Mouse (Mus musculus): ENCODE measurements around the gene Fam3b. TPM values are rescaled to one million over a fixed set of nuclear protein-coding genes. Genes with fewer than 3 reads are reported as not detected.
A peak's percentile ranks its signal among the peaks of the same experiment; 100 is the strongest.

Gene Fam3b
- polyA plus RNA-seq, 1 experiment from 2014 or later, result 2.5 TPM

- Histone ChIP-seq H3K4me1 (no peaks in the 10 kb centered on the region), H3K27me3 (replicated peaks) (no peaks in the 10 kb centered on the region), H3K9me3 (no peaks in the 10 kb centered on the region), H3K4me2 (no peak overlapping the region), H3K36me3 (no peaks in the 10 kb centered on the region), H3K9ac (no peak overlapping the region), H3K4me3 (replicated peaks) (no peak overlapping the region), H3K27ac (no peak overlapping the region)
- no peak for ATAC-seq (ENCODE audit: insufficient read depth, low FRiP score, low read depth)
- 89% methylated on average over 12 of the region's 12 CpGs for WGBS
Measured at GRCm38 (mm10) chr16:97512347-97512751, 2.3 kb downstream of the Fam3b start.

GRCm38 (mm10) chr16:97511495-97511894 is 3.1 kb downstream of the Fam3b start:
- H3K4me2 ChIP-seq, result no peak overlapping the region
- no peak overlapping the region; the same call in 1 of the 2 replicates for H3K27ac ChIP-seq
- no peaks in the 10 kb centered on the region for H3K4me1 ChIP-seq
- no peak overlapping the region for H3K9ac ChIP-seq
- H3K4me3 ChIP-seq (replicated peaks), result no peak overlapping the region
- no peaks in the 10 kb centered on the region for H3K27me3 ChIP-seq (replicated peaks)
- no peaks in the 10 kb centered on the region for H3K36me3 ChIP-seq
- H3K9me3 ChIP-seq, result no peaks in the 10 kb centered on the region
- ATAC-seq (ENCODE audit: insufficient read depth, low FRiP score, low read depth), result no peak

- Histone ChIP-seq H3K4me2 (no peak overlapping the region), H3K4me1 (no peaks in the 10 kb centered on the region), H3K36me3 (no peaks in the 10 kb centered on the region), H3K4me3 (replicated peaks) (no peak overlapping the region), H3K27me3 (replicated peaks) (no peaks in the 10 kb centered on the region), H3K9ac (no peak overlapping the region), H3K9me3 (no peaks in the 10 kb centered on the region), H3K27ac (no peak overlapping the region)
- ATAC-seq (ENCODE audit: insufficient read depth, low FRiP score, low read depth), result no peak
- 33% methylated on average over 5 of the region's 5 CpGs for WGBS
Measured at GRCm38 (mm10) chr16:97510849-97511248, 3.8 kb downstream of the Fam3b start.

- no peak for ATAC-seq (ENCODE audit: insufficient read depth, low FRiP score, low read depth)
- Histone ChIP-seq H3K4me3 (replicated peaks) (no peak overlapping the region), H3K36me3 (no peaks in the 10 kb centered on the region), H3K9me3 (no peaks in the 10 kb centered on the region), H3K4me2 (no peak overlapping the region), H3K27me3 (replicated peaks) (no peaks in the 10 kb centered on the region), H3K4me1 (no peaks in the 10 kb centered on the region), H3K27ac (no peak overlapping the region), H3K9ac (no peak overlapping the region)
Measured at GRCm38 (mm10) chr16:97507783-97508182, 6.8 kb downstream of the Fam3b start.

- 68% methylated on average over 3 of the region's 3 CpGs for WGBS
- Histone ChIP-seq H3K9me3 (no peaks in the 10 kb centered on the region), H3K4me1 (no peaks in the 10 kb centered on the region), H3K4me2 (no peak overlapping the region), H3K27ac (no peak overlapping the region), H3K36me3 (no peaks in the 10 kb centered on the region), H3K4me3 (replicated peaks) (no peak overlapping the region), H3K27me3 (replicated peaks) (no peaks in the 10 kb centered on the region), H3K9ac (no peak overlapping the region)
- ATAC-seq (ENCODE audit: insufficient read depth, low FRiP score, low read depth), result peak; percentile 73
Measured at GRCm38 (mm10) chr16:97504793-97505192, 9.8 kb downstream of the Fam3b start.

GRCm38 (mm10) chr16:97503849-97504248 is 10.8 kb downstream of the Fam3b start:
- Histone ChIP-seq H3K9ac (no peak overlapping the region), H3K4me2 (no peak overlapping the region), H3K4me3 (replicated peaks) (no peak overlapping the region), H3K4me1 (no peaks in the 10 kb centered on the region), H3K36me3 (no peaks in the 10 kb centered on the region), H3K27me3 (replicated peaks) (no peaks in the 10 kb centered on the region), H3K27ac (no peak overlapping the region), H3K9me3 (no peaks in the 10 kb centered on the region)
- 78% methylated on average over 3 of the region's 3 CpGs for whole genome bisulfite sequencing
- no peak for ATAC-seq (ENCODE audit: insufficient read depth, low FRiP score, low read depth)

GRCm38 (mm10) chr16:97500901-97501300 is 13.7 kb downstream of the Fam3b start:
- no peak overlapping the region for H3K4me2 ChIP-seq
- WGBS, result 84% methylated on average over 7 of the region's 7 CpGs
- no peak overlapping the region for H3K27ac ChIP-seq
- H3K36me3 ChIP-seq, result no peaks in the 10 kb centered on the region
- no peak overlapping the region for H3K4me3 ChIP-seq (replicated peaks)
- no peaks in the 10 kb centered on the region for H3K4me1 ChIP-seq
- no peak overlapping the region for H3K9ac ChIP-seq
- no peak for ATAC-seq (ENCODE audit: insufficient read depth, low FRiP score, low read depth)
- no peaks in the 10 kb centered on the region for H3K9me3 ChIP-seq
- H3K27me3 ChIP-seq (replicated peaks), result no peaks in the 10 kb centered on the region

GRCm38 (mm10) chr16:97499450-97499849 is 15.2 kb downstream of the Fam3b start:
- Histone ChIP-seq H3K4me2 (no peak overlapping the region), H3K9ac (no peak overlapping the region), H3K36me3 (no peaks in the 10 kb centered on the region), H3K27ac (no peak overlapping the region), H3K27me3 (replicated peaks) (no peaks in the 10 kb centered on the region), H3K4me3 (replicated peaks) (no peak overlapping the region), H3K9me3 (no peaks in the 10 kb centered on the region), H3K4me1 (no peaks in the 10 kb centered on the region)
- ATAC-seq (ENCODE audit: insufficient read depth, low FRiP score, low read depth), result no peak
- 90% methylated on average over 7 of the region's 7 CpGs for WGBS

GRCm38 (mm10) chr16:97498139-97498538 is 16.5 kb downstream of the Fam3b start:
- 87% methylated on average over 3 of the region's 3 CpGs for WGBS
- Histone ChIP-seq H3K9me3 (no peaks in the 10 kb centered on the region), H3K4me1 (no peaks in the 10 kb centered on the region), H3K9ac (no peak overlapping the region), H3K27ac (no peak overlapping the region), H3K4me2 (no peak overlapping the region), H3K36me3 (no peaks in the 10 kb centered on the region), H3K27me3 (replicated peaks) (no peaks in the 10 kb centered on the region), H3K4me3 (replicated peaks) (no peak overlapping the region)
- no peak; the same call in 1 of the 2 replicates for ATAC-seq (ENCODE audit: insufficient read depth, low FRiP score, low read depth)

GRCm38 (mm10) chr16:97497682-97498081 is 16.9 kb downstream of the Fam3b start:
- ATAC-seq (ENCODE audit: insufficient read depth, low FRiP score, low read depth), result peak; percentile 54; the same call in 1 of the 2 replicates
- no peaks in the 10 kb centered on the region for H3K27me3 ChIP-seq (replicated peaks)
- H3K27ac ChIP-seq, result no peak overlapping the region
- no peak overlapping the region for H3K4me3 ChIP-seq (replicated peaks)
- no peaks in the 10 kb centered on the region for H3K9me3 ChIP-seq
- no peak overlapping the region for H3K4me2 ChIP-seq
- H3K4me1 ChIP-seq, result no peaks in the 10 kb centered on the region
- WGBS, result 33% methylated on average over 5 of the region's 5 CpGs
- H3K36me3 ChIP-seq, result no peaks in the 10 kb centered on the region
- H3K9ac ChIP-seq, result no peak overlapping the region

- WGBS, result 33% methylated on average over 3 of the region's 3 CpGs
- Histone ChIP-seq H3K4me3 (replicated peaks) (no peak overlapping the region), H3K36me3 (no peaks in the 10 kb centered on the region), H3K4me1 (no peaks in the 10 kb centered on the region), H3K27ac (peak overlapping the region; percentile 64), H3K9me3 (no peaks in the 10 kb centered on the region), H3K27me3 (replicated peaks) (no peaks in the 10 kb centered on the region), H3K4me2 (no peak overlapping the region), H3K9ac (no peak overlapping the region)
- ATAC-seq (ENCODE audit: insufficient read depth, low FRiP score, low read depth), result 0 out of 2 replicates have a peak, but pooled peaks have one; percentile 16
Measured at GRCm38 (mm10) chr16:97496026-97496425, 18.6 kb downstream of the Fam3b start.

GRCm38 (mm10) chr16:97492369-97492768 is 22.2 kb downstream of the Fam3b start:
- Histone ChIP-seq H3K4me1 (no peaks in the 10 kb centered on the region), H3K4me2 (no peak overlapping the region), H3K4me3 (replicated peaks) (no peak overlapping the region), H3K36me3 (no peaks in the 10 kb centered on the region), H3K27me3 (replicated peaks) (no peaks in the 10 kb centered on the region), H3K9me3 (no peaks in the 10 kb centered on the region), H3K9ac (no peak overlapping the region), H3K27ac (no peak overlapping the region)
- peak; percentile 78; the same call in 1 of the 2 replicates for ATAC-seq (ENCODE audit: insufficient read depth, low FRiP score, low read depth)
- 64% methylated on average over 1 of the region's 1 CpGs for WGBS

GRCm38 (mm10) chr16:97478655-97479054 is 36.0 kb downstream of the Fam3b start:
- Histone ChIP-seq H3K27me3 (replicated peaks) (no peaks in the 10 kb centered on the region), H3K4me2 (no peak overlapping the region), H3K27ac (no peak overlapping the region), H3K36me3 (no peaks in the 10 kb centered on the region), H3K4me3 (replicated peaks) (no peak overlapping the region), H3K9me3 (no peaks in the 10 kb centered on the region), H3K4me1 (no peaks in the 10 kb centered on the region), H3K9ac (no peak overlapping the region)
- ATAC-seq (ENCODE audit: insufficient read depth, low FRiP score, low read depth), result no peak
- WGBS, result 69% methylated on average over 2 of the region's 2 CpGs
